Mouse (Mus musculus) CD8-positive naive resting alpha-beta T cell, adult 57 days (primary cell): ENCODE results near the gene Prkar2a. TPM values are rescaled to one million over a fixed set of nuclear protein-coding genes. Genes with fewer than 3 reads are reported as not detected.

Source experiments
- total RNA-seq: library from RNA; stranded (reverse); gene quantifications from one replicate; pipeline ENCODE4 v1.2.4, GENCODE M21; 2023

Prkar2a gene
- total RNA-seq, result 10.3 TPM

DNA sequence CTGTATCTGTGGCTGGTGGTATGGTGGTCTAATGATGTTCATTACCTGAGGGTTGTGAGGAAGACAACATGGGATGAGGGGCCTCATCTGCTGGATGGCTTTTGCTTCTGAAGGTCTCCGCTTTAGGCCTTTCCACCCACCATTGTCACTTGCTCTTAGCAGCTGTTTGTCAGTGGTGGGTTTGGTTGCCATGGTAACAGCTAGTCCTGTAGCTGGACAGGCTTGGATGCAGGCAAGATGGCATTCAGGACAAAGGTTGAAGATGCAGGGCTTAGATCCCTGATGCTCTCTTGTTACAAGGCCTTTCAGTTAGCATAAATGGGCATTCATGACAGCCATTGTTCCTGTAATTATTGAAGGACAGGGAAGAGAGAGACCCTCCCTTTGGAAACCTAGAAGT, at the start of gene Prkar2a:
Prkar2a (plus strand) TSS at position 209 of the 400 bp plus-strand sequence.

DNA sequence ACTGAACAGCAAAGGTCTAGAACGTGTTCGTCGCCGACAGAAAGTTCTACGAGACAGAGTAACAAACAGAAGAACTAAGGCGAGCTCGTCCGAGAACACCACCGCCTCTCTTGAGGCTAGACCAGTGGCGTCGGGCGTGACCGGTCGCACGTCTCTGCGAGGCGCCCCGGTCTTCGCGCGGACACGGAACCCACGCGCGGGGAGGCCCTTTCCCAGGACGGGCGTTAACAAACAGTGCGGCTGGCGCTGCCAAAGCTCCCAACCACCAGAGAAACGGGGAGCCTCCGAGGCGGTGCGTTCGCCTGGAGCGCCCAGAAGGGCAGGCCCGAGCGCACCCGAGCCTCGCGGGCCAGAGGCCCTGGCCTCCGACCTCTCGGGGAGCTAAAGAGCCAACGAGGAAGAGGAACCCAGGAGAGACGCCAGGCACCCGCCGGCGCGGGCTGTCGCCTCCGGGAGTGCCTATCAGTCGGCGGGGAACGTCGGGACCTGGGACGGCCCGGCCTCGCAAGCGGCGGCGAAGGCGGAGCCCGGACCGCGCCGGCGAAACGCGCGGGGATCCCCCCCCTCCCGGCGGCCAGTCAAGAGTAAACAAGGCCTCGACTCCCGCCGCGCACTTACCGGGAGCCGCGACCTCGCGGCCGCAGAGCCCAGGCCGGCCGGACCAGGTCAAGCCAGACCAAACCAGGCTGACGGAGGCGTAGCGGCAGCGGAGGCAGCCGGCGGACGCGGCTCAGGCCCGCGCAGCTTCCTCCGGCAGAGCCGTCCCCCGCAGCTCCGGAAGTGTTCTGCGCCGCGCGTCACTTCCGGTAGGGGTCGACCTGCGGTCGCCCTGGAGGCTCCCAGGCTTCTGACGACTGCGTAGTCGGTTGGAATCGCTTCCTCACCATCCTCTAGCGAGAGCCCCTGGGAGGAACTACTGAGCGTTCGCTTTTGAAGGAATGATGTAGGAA, 40.2 kb upstream of the Prkar2a start, which contains the start of gene Arih2:
Arih2 (minus strand) TSS at position 776 of the 950 bp plus-strand sequence.

DNA sequence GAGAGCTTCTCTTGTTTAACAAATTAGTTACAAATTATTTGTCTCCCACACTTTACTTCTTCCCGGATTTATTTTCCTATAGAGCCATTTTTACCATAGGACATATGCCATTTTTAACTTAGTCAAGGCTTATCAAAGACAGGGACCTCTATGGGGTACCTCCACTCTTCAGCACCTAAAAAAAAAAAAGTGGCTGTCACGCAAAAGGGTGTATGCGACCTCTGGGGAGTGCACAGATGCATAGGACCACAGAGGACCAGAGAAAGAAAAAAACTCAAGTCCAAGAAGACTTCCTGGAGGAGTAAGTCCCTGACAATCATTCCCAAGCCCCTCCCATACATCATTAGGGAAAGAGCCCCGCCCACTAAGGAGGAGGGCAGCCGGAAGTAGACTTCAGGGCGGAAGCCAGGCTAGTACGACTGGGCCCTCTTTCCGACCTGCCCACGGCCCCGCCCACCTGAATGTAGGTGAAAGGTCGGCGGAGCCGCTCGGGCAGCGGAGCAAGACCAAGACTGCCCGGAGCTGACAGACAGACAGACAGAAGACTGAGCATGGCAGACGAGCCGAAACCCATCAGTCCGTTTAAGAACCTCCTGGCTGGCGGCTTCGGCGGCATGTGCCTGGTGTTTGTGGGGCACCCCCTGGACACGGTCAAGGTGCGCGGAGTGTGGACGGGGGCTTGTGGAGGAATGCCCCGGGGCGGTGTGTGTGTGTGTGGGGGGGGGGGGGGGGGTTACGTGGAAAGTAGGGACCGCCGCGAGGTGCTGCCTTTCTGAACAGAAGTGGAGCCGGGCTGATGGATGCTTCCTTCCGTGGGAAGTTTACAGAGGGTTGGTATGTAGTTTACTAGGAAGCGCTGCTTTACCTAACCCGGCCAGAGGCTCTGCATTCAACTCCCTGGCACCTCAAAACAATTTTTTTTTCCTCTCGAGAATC, 27.2 kb upstream of the Prkar2a start, which contains the start of gene Slc25a20:
Slc25a20 (plus strand) TSS at position 412 of the 936 bp plus-strand sequence.

DNA sequence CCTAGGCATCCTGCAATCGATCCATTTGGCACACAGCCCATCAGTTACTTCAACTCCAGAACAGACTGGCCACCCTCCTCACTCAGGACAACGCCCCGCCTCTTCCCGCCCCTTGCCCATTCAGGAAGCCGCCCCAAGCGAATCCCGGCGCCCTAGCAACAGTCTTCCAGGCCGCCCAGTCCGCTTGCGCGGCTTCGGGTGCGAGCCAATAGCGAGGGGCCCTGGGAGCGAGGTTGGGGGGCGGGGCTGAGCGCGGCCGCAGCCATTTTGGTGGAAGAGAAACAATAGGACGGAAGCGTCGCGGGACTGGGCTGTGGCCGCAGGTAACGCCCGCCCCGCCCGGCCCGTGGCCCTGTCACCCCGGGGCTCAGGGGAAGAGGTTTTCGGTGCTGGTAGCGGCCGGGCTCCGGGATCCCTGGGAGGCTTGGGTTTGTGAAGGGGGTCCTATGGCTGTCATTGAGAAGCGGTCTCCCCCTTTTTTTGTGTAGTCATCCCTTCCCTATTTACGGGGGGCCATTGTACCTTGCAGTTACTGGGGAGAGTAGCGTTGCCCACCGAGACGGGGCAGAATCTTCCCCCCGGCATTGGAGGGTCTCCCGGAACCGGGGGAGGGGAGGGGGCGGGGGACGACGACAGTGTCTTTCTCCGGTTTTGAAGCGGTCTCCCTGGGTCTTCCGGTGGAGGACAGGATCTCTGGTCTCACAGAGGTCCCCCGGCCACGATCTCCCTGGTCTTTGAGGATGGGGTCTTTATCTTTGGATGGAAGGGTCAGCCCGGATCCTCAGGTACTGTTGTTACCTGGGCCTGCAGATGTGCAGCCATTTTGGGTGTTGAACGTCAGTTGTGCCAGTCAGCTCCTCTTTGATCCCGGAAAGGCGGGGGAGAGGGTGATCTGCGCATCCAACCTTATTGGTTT, 94.7 kb downstream of the Prkar2a start, which contains the start of gene Ip6k2:
Ip6k2 (plus strand) TSS at position 249 of the 916 bp plus-strand sequence.

Other genes with a start within 250 kb of the Prkar2a start
- gene Ccdc71, start 228.8 kb upstream of the Prkar2a start, total RNA-seq, result 35.5 TPM
- 5.8 TPM for gene Klhdc8b, start 227.7 kb upstream of the Prkar2a start, total RNA-seq
- 0.15 TPM for gene Lamb2, start 209.6 kb upstream of the Prkar2a start, total RNA-seq
- 285 TPM for gene Usp19, start 198.7 kb upstream of the Prkar2a start, total RNA-seq
- 183 TPM for gene Qars, start 181.6 kb upstream of the Prkar2a start, total RNA-seq
- 225 TPM for gene Qrich1, start 172.5 kb upstream of the Prkar2a start, total RNA-seq
- 196 TPM for gene Impdh2, start 129.0 kb upstream of the Prkar2a start, total RNA-seq
- gene Ndufaf3, start 121.9 kb upstream of the Prkar2a start, total RNA-seq, result 22.9 TPM
- gene Dalrd3, start 119.4 kb upstream of the Prkar2a start, total RNA-seq, result 55.2 TPM
- gene Wdr6, start 110.6 kb upstream of the Prkar2a start, total RNA-seq, result 29.0 TPM
- 9.7 TPM for gene P4htm, start 91.6 kb upstream of the Prkar2a start, total RNA-seq
- gene Arih2, start 39.9 kb upstream of the Prkar2a start, total RNA-seq, result 133 TPM
- 25.3 TPM for gene Slc25a20, start 27.2 kb upstream of the Prkar2a start, total RNA-seq
- 100 TPM for gene Ip6k2, start 94.5 kb downstream of the Prkar2a start, total RNA-seq
- 9.4 TPM for gene Nckipsd, start 119.1 kb downstream of the Prkar2a start, total RNA-seq
- gene Celsr3, start 137.0 kb downstream of the Prkar2a start, total RNA-seq, result not detected
- gene Slc26a6, start 164.0 kb downstream of the Prkar2a start, total RNA-seq, result 27.2 TPM
- gene Tmem89, start 225.3 kb downstream of the Prkar2a start, total RNA-seq, result not detected
- 170 TPM for gene Uqcrc1, start 247.3 kb downstream of the Prkar2a start, total RNA-seq